ENCODE assay signal across 7 mouse cellular contexts in the genomic region with DNA sequence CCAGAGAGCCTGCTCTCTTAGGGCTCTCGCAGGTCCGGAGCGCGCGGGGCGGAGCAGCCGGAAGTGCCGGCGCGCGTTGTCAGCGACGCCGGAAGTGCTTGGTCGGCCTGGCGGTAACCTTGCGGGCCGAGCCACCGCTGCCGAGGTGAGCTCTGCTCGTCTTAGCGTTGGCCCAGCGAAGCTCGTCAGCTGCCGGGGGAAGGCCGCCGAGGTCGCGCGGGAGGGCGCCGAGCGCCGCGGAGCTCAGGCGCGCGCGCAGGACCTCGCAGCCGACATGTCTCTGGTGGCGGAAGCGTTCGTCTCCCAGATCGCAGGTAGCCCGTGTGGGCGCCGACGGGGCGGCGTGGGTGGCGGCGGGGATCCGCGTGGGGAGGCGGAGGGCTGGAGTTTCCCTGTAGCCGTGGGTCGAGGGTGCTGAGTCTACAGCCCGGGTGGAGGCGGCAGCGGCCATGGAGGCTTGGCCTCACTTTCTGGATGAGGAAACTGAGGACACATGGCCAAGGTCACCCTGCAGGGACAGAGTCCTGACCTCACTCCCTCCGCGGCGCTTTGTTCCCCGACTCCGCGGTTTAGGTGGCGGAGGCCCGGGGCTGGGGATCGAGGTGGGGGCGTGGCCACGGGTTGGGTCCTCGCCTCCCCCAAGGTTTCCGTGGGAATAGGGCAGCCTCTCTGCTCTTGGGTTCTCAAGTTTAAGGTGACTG. TPM values are rescaled to one million over a fixed set of nuclear protein-coding genes. Genes with fewer than 3 reads are reported as not detected.
DNase-seq lines count a peak whose midpoint lies in the region; ATAC-seq and TF ChIP-seq lines count a peak whose summit lies in the region.

A gene (plus strand): TSS at position 74 of the 701 bp plus-strand sequence.

- WGBS in intestine, embryonic 15.5 days, result under 1% methylated on average over 74 of the region's 74 CpGs
- under 1% methylated on average over 74 of the region's 74 CpGs for WGBS in midbrain, embryonic 12.5 days
- under 1% methylated on average over 74 of the region's 74 CpGs for WGBS in small intestine, adult 2 months

- TF ChIP-seq CTCF in small intestine, adult 2 months (IDR thresholded peaks at IDR 0.05; ENCODE audit: extremely low read depth, insufficient read length, insufficient replicate concordance, low read depth, low read length), result no peak

- peak; percentile 76; the same call in 1 of the 2 replicates for TF ChIP-seq POLR2A in small intestine, adult 2 months (IDR thresholded peaks at IDR 0.05; ENCODE audit: low read depth, low read length)

- H3K27me3 ChIP-seq in intestine, embryonic 15.5 days (replicated peaks), result no peaks in the 10 kb centered on the region
- peaks cover 7% of the 10 kb centered on the region; the same call in 1 of the 2 replicates for H3K27me3 ChIP-seq in midbrain, embryonic 12.5 days
- H3K27me3 ChIP-seq in small intestine, adult 2 months (ENCODE audit: control insufficient read depth, insufficient read depth, low read length), result no peaks in the 10 kb centered on the region

- peak within 1 kb of the TSS; percentile 92 for H3K27ac ChIP-seq in intestine, embryonic 15.5 days
- H3K27ac ChIP-seq in midbrain, embryonic 12.5 days (replicated peaks), result peak within 1 kb of the TSS; percentile 84
- peak within 1 kb of the TSS; percentile 78 for H3K27ac ChIP-seq in small intestine, adult 2 months (ENCODE audit: insufficient read depth, low read depth, low read length)

- DNase-seq in adrenal gland, adult 18-20 months (ENCODE audit: low spot score in 2 of 2), result peak; percentile 73 to 77
- peak; percentile 88 for DNase-seq in embryo, embryonic 10.5 days (ENCODE audit: low spot score)
- DNase-seq in gastrocnemius, postnatal 25 days, result peak; percentile 72
- DNase-seq in left cerebral cortex, postnatal 4 days, result peak; percentile 76

- intact Hi-C loops in left cerebral cortex, postnatal 4 days (cut with DNase I), result no loop called here

- peak within 1 kb of the TSS; percentile 96 for H3K9ac ChIP-seq in intestine, embryonic 15.5 days
- peak within 1 kb of the TSS; percentile 93 for H3K9ac ChIP-seq in midbrain, embryonic 12.5 days (replicated peaks)

- peak within 1 kb of the TSS; percentile 73 for H3K4me2 ChIP-seq in intestine, embryonic 15.5 days (replicated peaks)
- peak within 1 kb of the TSS; percentile 84 for H3K4me2 ChIP-seq in midbrain, embryonic 12.5 days (replicated peaks)

- ATAC-seq in intestine, embryonic 15.5 days, result peak; percentile 97
- peak; percentile 92 for ATAC-seq in midbrain, embryonic 12.5 days (ENCODE audit: low FRiP score, low read depth)

- no peaks in the 10 kb centered on the region for H3K4me1 ChIP-seq in intestine, embryonic 15.5 days (replicated peaks)
- H3K4me1 ChIP-seq in midbrain, embryonic 12.5 days, result peaks cover 6% of the 10 kb centered on the region
- no peaks in the 10 kb centered on the region; the same call in 1 of the 2 replicates for H3K4me1 ChIP-seq in small intestine, adult 2 months (ENCODE audit: control insufficient read depth, insufficient read depth, insufficient read length, low read length)

- H3K4me3 ChIP-seq in intestine, embryonic 15.5 days (replicated peaks), result peak within 1 kb of the TSS; percentile 93
- peak within 1 kb of the TSS; percentile 94 for H3K4me3 ChIP-seq in midbrain, embryonic 12.5 days
- peak within 1 kb of the TSS; percentile 95 for H3K4me3 ChIP-seq in small intestine, adult 2 months (ENCODE audit: low read depth, low read length)

- H3K9me3 ChIP-seq in intestine, embryonic 15.5 days, result no peaks in the 10 kb centered on the region
- H3K9me3 ChIP-seq in midbrain, embryonic 12.5 days, result no peaks in the 10 kb centered on the region

- no peaks in the 10 kb centered on the region for H3K36me3 ChIP-seq in intestine, embryonic 15.5 days
- H3K36me3 ChIP-seq in midbrain, embryonic 12.5 days, result no peaks in the 10 kb centered on the region
- no peaks in the 10 kb centered on the region for H3K36me3 ChIP-seq in small intestine, adult 2 months (ENCODE audit: control insufficient read depth, insufficient read depth, low read length)

RNA-seq across cellular contexts. Expression of the gene that starts here (rescaled TPM):
- 10 to 100 TPM; 65.5 to 68.3 TPM for total RNA-seq in adrenal gland, adult 18-20 months (2021)
- total RNA-seq in gastrocnemius, postnatal 25 days (2021), result 10 to 100 TPM; 33.2 to 43.5 TPM
- 112 and 126 TPM in 2 replicates for polyA plus RNA-seq in intestine, embryonic 15.5 days (2015; fragmentation: Nextera tagmentation; extraction: Ambion mirVana)
- 10 to 100 TPM; 67.5 to 68.4 TPM for total RNA-seq in left cerebral cortex, postnatal 4 days (2021)
- 110 and 118 TPM in 2 replicates for polyA plus RNA-seq in midbrain, embryonic 12.5 days (2016; fragmentation: Nextera tagmentation; extraction: Ambion mirVana)
- 50.3 and 64.1 TPM in 2 replicates for polyA plus RNA-seq in small intestine, adult 2 months (2012; rRNA removed)

Comparison
In these comparisons a context has a peak if more than half of its experiments do, and no peak if none do; other contexts are left out.
1. Peak in every context shown above with its lines: DNase-seq, ATAC-seq, H3K4me3 ChIP-seq and H3K27ac ChIP-seq.